In genomic region chr2:10389988-10390387, GRCm38 (mm10) we compare ENCODE assay signal across 20 mouse cellular contexts.
"Had no signal": no experiment of that assay in that cellular context is flagged by ENCODE, and none has a peak within 500 bp of the region (broad histone marks: within the 10 kb centered on the region; RNA-seq: fewer than 3 reads in every experiment).

No protein-coding gene starts in this region.

- H3K4me3 ChIP-seq: limb, embryonic 12.5 days; limb, embryonic 15.5 days; liver, embryonic 12.5 days; liver, embryonic 15.5 days; lung, embryonic 15.5 days; midbrain, embryonic 12.5 days; midbrain, embryonic 15.5 days; neural tube, embryonic 12.5 days; neural tube, embryonic 15.5 days had no signal

- H3K27ac ChIP-seq: kidney, postnatal 0 days; limb, embryonic 12.5 days; limb, embryonic 15.5 days; liver, embryonic 12.5 days; liver, embryonic 15.5 days; lung, embryonic 15.5 days; midbrain, embryonic 12.5 days; midbrain, embryonic 15.5 days; neural tube, embryonic 12.5 days; neural tube, embryonic 15.5 days had no signal

- H3K36me3 ChIP-seq: limb, embryonic 12.5 days; limb, embryonic 15.5 days; liver, embryonic 12.5 days; liver, embryonic 15.5 days; lung, embryonic 15.5 days; midbrain, embryonic 12.5 days; midbrain, embryonic 15.5 days; neural tube, embryonic 12.5 days; neural tube, embryonic 15.5 days had no signal

- DNase-seq: kidney, adult 2 months; kidney, postnatal 25 days; left cerebral cortex, postnatal 4 days; lung, adult 18-20 months; lung, postnatal 10 days; lung, postnatal 36 days; retina, postnatal 1 day; thymus, adult 2 months; thymus, postnatal 14 days; thymus, postnatal 4 days had no signal

- H3K27me3 ChIP-seq: limb, embryonic 15.5 days; liver, embryonic 12.5 days; liver, embryonic 15.5 days; lung, embryonic 15.5 days; midbrain, embryonic 15.5 days; neural tube, embryonic 12.5 days; neural tube, embryonic 15.5 days had no signal

- H3K9ac ChIP-seq: limb, embryonic 12.5 days; limb, embryonic 15.5 days; liver, embryonic 12.5 days; liver, embryonic 15.5 days; lung, embryonic 15.5 days; midbrain, embryonic 12.5 days; midbrain, embryonic 15.5 days; neural tube, embryonic 12.5 days; neural tube, embryonic 15.5 days had no signal

- H3K4me2 ChIP-seq: limb, embryonic 12.5 days; limb, embryonic 15.5 days; liver, embryonic 12.5 days; liver, embryonic 15.5 days; lung, embryonic 15.5 days; midbrain, embryonic 12.5 days; midbrain, embryonic 15.5 days; neural tube, embryonic 12.5 days; neural tube, embryonic 15.5 days had no signal

- H3K4me1 ChIP-seq: limb, embryonic 12.5 days; limb, embryonic 15.5 days; liver, embryonic 12.5 days; liver, embryonic 15.5 days; lung, embryonic 15.5 days; midbrain, embryonic 15.5 days; neural tube, embryonic 12.5 days; neural tube, embryonic 15.5 days had no signal

- H3K9me3 ChIP-seq: limb, embryonic 12.5 days; limb, embryonic 15.5 days; liver, embryonic 12.5 days; liver, embryonic 15.5 days; lung, embryonic 15.5 days; midbrain, embryonic 12.5 days; midbrain, embryonic 15.5 days; neural tube, embryonic 12.5 days; neural tube, embryonic 15.5 days had no signal

- ATAC-seq: liver, embryonic 12.5 days; midbrain, embryonic 15.5 days had no signal
